Mouse (Mus musculus) embryonic facial prominence, embryonic 10.5 days (tissue): ENCODE data around the gene Prr7. TPM values are rescaled to one million over a fixed set of nuclear protein-coding genes. Genes with fewer than 3 reads are reported as not detected.

Experiments
- DNase-seq: peaks from one replicate; pipeline ENCODE4 v3.0.0-alpha.2; 2017; ENCODE audit warnings: low spot score
- H3K27ac ChIP-seq: fragments of 300-500 bp; sonication (generic); replicated peaks from 2 replicates; pipeline ENCODE4 v1.5.1; 2016; ENCODE audit warnings: mild to moderate bottlenecking
- H3K27me3 ChIP-seq: fragments of 300-500 bp; sonication (generic); replicated peaks from 2 replicates; pipeline ENCODE4 v1.6.1; 2016; ENCODE audit warnings: low read depth, mild to moderate bottlenecking; ENCODE audit not compliant: poor library complexity, severe bottlenecking
- H3K36me3 ChIP-seq: fragments of 300-500 bp; sonication (generic); replicated peaks from 2 replicates; pipeline ENCODE4 v1.6.1; 2016; ENCODE audit warnings: mild to moderate bottlenecking, moderate library complexity
- H3K4me1 ChIP-seq: fragments of 300-500 bp; sonication (generic); 2 replicates; pipeline ENCODE4 v1.6.1; 2016
- H3K4me3 ChIP-seq: fragments of 300-500 bp; sonication (generic); 2 replicates; pipeline ENCODE4 v1.5.1; 2016; ENCODE audit warnings: mild to moderate bottlenecking, moderate library complexity
- H3K9me3 ChIP-seq: fragments of 300-500 bp; sonication (generic); 2 replicates; pipeline ENCODE4 v1.6.1; 2016; ENCODE audit warnings: mild to moderate bottlenecking
- WGBS: fragments of 180-500 bp; shearing (Covaris S2); methylation state at CpG from one replicate; pipeline ENCODE4 v1.1.7; 2016; 5-methylcytosine and 5-hydroxymethylcytosine counted together
- polyA plus RNA-seq: library from polyadenylated mRNA; unstranded; fragments of >200 nt; fragmentation: Nextera tagmentation; extraction: Ambion mirVana; gene quantifications from 2 replicates; pipeline ENCODE4 v1.2.1, GENCODE M21; 2016

Prr7 gene
- polyA plus RNA-seq, 1 experiment from 2014 or later = 0.54 TPM

- DNase-seq = no peak
- 95% methylated on average over 16 of the region's 16 CpGs for WGBS
- Histone ChIP-seq H3K4me3 (no peak overlapping the region), H3K4me1 (peaks cover 15% of the 10 kb centered on the region), H3K9me3 (no peaks in the 10 kb centered on the region), H3K27ac (no peak overlapping the region), H3K36me3 (peaks cover 91% of the 10 kb centered on the region), H3K27me3 (no peaks in the 10 kb centered on the region)
Observed at GRCm38 (mm10) chr13:55451785-55452549, 12.1 kb upstream of the Prr7 start.

GRCm38 (mm10) chr13:55462965-55463364 lies 1.1 kb upstream of the Prr7 start:
- H3K27me3 ChIP-seq = no peaks in the 10 kb centered on the region
- peak overlapping the region; percentile 70; the same call in 1 of the 2 replicates for H3K4me3 ChIP-seq
- H3K36me3 ChIP-seq = peaks cover 50% of the 10 kb centered on the region
- 48% methylated on average over 2 of the region's 2 CpGs for WGBS
- no peak overlapping the region for H3K27ac ChIP-seq
- H3K4me1 ChIP-seq = peaks cover 51% of the 10 kb centered on the region
- H3K9me3 ChIP-seq = no peaks in the 10 kb centered on the region
- no peak for DNase-seq

- Histone ChIP-seq H3K4me1 (peaks cover 55% of the 10 kb centered on the region), H3K27ac (peak overlapping the region; percentile 93), H3K27me3 (no peaks in the 10 kb centered on the region), H3K9me3 (no peaks in the 10 kb centered on the region), H3K36me3 (peaks cover 45% of the 10 kb centered on the region), H3K4me3 (peak overlapping the region; percentile 70)
- WGBS = 10% methylated on average over 14 of the region's 14 CpGs
- no peak for DNase-seq
Observed at GRCm38 (mm10) chr13:55463399-55464026, 554 bp upstream of the Prr7 start.

- Histone ChIP-seq H3K4me3 (peak overlapping the region; percentile 70), H3K4me1 (peaks cover 71% of the 10 kb centered on the region), H3K9me3 (no peaks in the 10 kb centered on the region), H3K27me3 (peaks cover 9% of the 10 kb centered on the region), H3K36me3 (peaks cover 28% of the 10 kb centered on the region), H3K27ac (peak overlapping the region; percentile 93)
- DNase-seq = peak; percentile 47
- 16% methylated on average over 3 of the region's 3 CpGs for WGBS
Observed at GRCm38 (mm10) chr13:55465184-55465583, 1.1 kb downstream of the Prr7 start.

GRCm38 (mm10) chr13:55465830-55466440 lies 1.9 kb downstream of the Prr7 start:
- Histone ChIP-seq H3K27ac (peak overlapping the region; percentile 93), H3K27me3 (peaks cover 16% of the 10 kb centered on the region), H3K4me3 (peak overlapping the region; percentile 70; the same call in 1 of the 2 replicates), H3K36me3 (peaks cover 20% of the 10 kb centered on the region), H3K9me3 (no peaks in the 10 kb centered on the region), H3K4me1 (peaks cover 78% of the 10 kb centered on the region)
- DNase-seq = peak; percentile 19
- WGBS = 78% methylated on average over 5 of the region's 5 CpGs

GRCm38 (mm10) chr13:55468851-55469560 lies 4.9 kb downstream of the Prr7 start:
- H3K27me3 ChIP-seq = peaks cover 17% of the 10 kb centered on the region
- H3K4me1 ChIP-seq = peaks cover 94% of the 10 kb centered on the region
- no peak overlapping the region for H3K27ac ChIP-seq
- peak; percentile 57 for DNase-seq
- no peak overlapping the region; the same call in 1 of the 2 replicates for H3K4me3 ChIP-seq
- peaks cover 7% of the 10 kb centered on the region for H3K36me3 ChIP-seq
- no peaks in the 10 kb centered on the region for H3K9me3 ChIP-seq
- WGBS = 58% methylated on average over 13 of the region's 13 CpGs

GRCm38 (mm10) chr13:55470372-55470771 lies 6.3 kb downstream of the Prr7 start:
- Histone ChIP-seq H3K27ac (peak overlapping the region; percentile 84; the same call in 1 of the 2 replicates), H3K9me3 (no peaks in the 10 kb centered on the region), H3K4me1 (peaks cover 94% of the 10 kb centered on the region), H3K36me3 (peaks cover 20% of the 10 kb centered on the region), H3K4me3 (peak overlapping the region; percentile 80; the same call in 1 of the 2 replicates), H3K27me3 (peaks cover 17% of the 10 kb centered on the region)
- 70% methylated on average over 9 of the region's 9 CpGs for WGBS
- no peak for DNase-seq

GRCm38 (mm10) chr13:55471156-55471818 lies 7.2 kb downstream of the Prr7 start:
- Histone ChIP-seq H3K27ac (peak overlapping the region; percentile 84), H3K9me3 (no peaks in the 10 kb centered on the region), H3K27me3 (peaks cover 17% of the 10 kb centered on the region), H3K4me3 (peak overlapping the region; percentile 80), H3K36me3 (peaks cover 29% of the 10 kb centered on the region), H3K4me1 (peaks cover 93% of the 10 kb centered on the region)
- peak; percentile 96 for DNase-seq
- 2% methylated on average over 54 of the region's 54 CpGs for WGBS

- Histone ChIP-seq H3K27ac (peak overlapping the region; percentile 84), H3K36me3 (peaks cover 34% of the 10 kb centered on the region), H3K9me3 (no peaks in the 10 kb centered on the region), H3K4me1 (peaks cover 92% of the 10 kb centered on the region), H3K4me3 (peak overlapping the region; percentile 80), H3K27me3 (peaks cover 17% of the 10 kb centered on the region)
- WGBS = 0% methylated on average over 31 of the region's 31 CpGs
- no peak for DNase-seq
Observed at GRCm38 (mm10) chr13:55471819-55472131, 7.7 kb downstream of the Prr7 start.

GRCm38 (mm10) chr13:55472132-55473022 lies 8.3 kb downstream of the Prr7 start:
- Histone ChIP-seq H3K4me3 (peak overlapping the region; percentile 80), H3K36me3 (peaks cover 40% of the 10 kb centered on the region), H3K9me3 (no peaks in the 10 kb centered on the region), H3K27ac (peak overlapping the region; percentile 84), H3K4me1 (peaks cover 86% of the 10 kb centered on the region), H3K27me3 (peaks cover 17% of the 10 kb centered on the region)
- WGBS = under 1% methylated on average over 103 of the region's 103 CpGs
- peak; percentile 79 for DNase-seq
